Mouse (Mus musculus) stomach, embryonic 15.5 days (tissue): ENCODE results near the gene Prrx1. TPM values are rescaled to one million over a fixed set of nuclear protein-coding genes. Genes with fewer than 3 reads are reported as not detected.

Experiments
- ATAC-seq: fragments of 200-750 bp; cut with Nextera tagmentation; 2 replicates; pipeline ENCODE4 v1.8.0; 2017; ENCODE audit warnings: low read depth, moderate number of reproducible peaks, moderate TSS enrichment; ENCODE audit not compliant: insufficient read depth, low FRiP score
- H3K27ac ChIP-seq: fragments of 300-500 bp; sonication (generic); 2 replicates; pipeline ENCODE4 v1.5.1; 2015; ENCODE audit warnings: mild to moderate bottlenecking, inconsistent platforms
- H3K27me3 ChIP-seq: fragments of 300-500 bp; sonication (generic); replicated peaks from 2 replicates; pipeline ENCODE4 v1.6.1; 2015; ENCODE audit warnings: inconsistent platforms
- H3K36me3 ChIP-seq: fragments of 300-500 bp; sonication (generic); 2 replicates; pipeline ENCODE4 v1.6.1; 2015; ENCODE audit warnings: inconsistent platforms
- H3K4me1 ChIP-seq: fragments of 300-500 bp; sonication (generic); 2 replicates; pipeline ENCODE4 v1.6.1; 2015; ENCODE audit warnings: inconsistent platforms
- H3K4me2 ChIP-seq: fragments of 300-500 bp; sonication (generic); 2 replicates; pipeline ENCODE4 v1.6.1; 2015; ENCODE audit warnings: mild to moderate bottlenecking, inconsistent platforms
- H3K4me3 ChIP-seq: fragments of 300-500 bp; sonication (generic); replicated peaks from 2 replicates; pipeline ENCODE4 v1.5.1; 2015; ENCODE audit warnings: inconsistent platforms
- H3K9ac ChIP-seq: fragments of 300-500 bp; sonication (generic); 2 replicates; pipeline ENCODE4 v1.6.1; 2015; ENCODE audit warnings: inconsistent platforms
- H3K9me3 ChIP-seq: fragments of 300-500 bp; sonication (generic); 2 replicates; pipeline ENCODE4 v1.6.1; 2016; ENCODE audit warnings: inconsistent platforms
- WGBS: fragments of 180-500 bp; shearing (Covaris S2); methylation state at CpG from one replicate; pipeline ENCODE4 v1.1.7; 2015; 5-methylcytosine and 5-hydroxymethylcytosine counted together
- polyA plus RNA-seq: library from polyadenylated mRNA; unstranded; fragments of >200 nt; fragmentation: Nextera tagmentation; extraction: Ambion mirVana; gene quantifications from 2 replicates; pipeline ENCODE4 v1.2.1, GENCODE M21; 2015

Prrx1 gene
- polyA plus RNA-seq, 1 experiment from 2014 or later, result 6.4 TPM

DNA sequence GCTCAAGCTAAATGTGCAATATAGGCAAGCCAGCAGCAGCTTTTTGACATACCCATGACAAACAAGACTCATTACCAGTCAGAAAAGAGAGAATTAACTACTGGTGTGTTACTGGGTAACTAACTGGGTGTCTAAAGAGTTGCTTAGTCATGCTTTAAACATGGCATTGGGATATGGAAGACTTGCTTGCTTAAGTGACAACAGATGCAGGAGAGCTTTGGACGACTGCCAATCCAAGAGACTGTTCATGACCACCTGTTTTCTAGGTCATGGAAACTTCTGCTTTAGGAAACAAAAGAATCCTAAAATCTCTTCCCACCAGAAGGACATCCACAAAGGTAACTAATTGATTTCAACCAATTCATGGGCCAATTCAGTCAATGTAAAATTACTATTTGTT lies 61.7 kb downstream of the Prrx1 start:
- Histone ChIP-seq H3K36me3 (no peaks in the 10 kb centered on the region), H3K27me3 (no peaks in the 10 kb centered on the region), H3K9ac (no peak overlapping the region), H3K27ac (no peak overlapping the region), H3K4me2 (no peak overlapping the region), H3K4me1 (no peaks in the 10 kb centered on the region), H3K9me3 (no peaks in the 10 kb centered on the region), H3K4me3 (no peak overlapping the region)
- WGBS, result 61% methylated on average over 1 of the region's 1 CpGs
- no peak for ATAC-seq

DNA sequence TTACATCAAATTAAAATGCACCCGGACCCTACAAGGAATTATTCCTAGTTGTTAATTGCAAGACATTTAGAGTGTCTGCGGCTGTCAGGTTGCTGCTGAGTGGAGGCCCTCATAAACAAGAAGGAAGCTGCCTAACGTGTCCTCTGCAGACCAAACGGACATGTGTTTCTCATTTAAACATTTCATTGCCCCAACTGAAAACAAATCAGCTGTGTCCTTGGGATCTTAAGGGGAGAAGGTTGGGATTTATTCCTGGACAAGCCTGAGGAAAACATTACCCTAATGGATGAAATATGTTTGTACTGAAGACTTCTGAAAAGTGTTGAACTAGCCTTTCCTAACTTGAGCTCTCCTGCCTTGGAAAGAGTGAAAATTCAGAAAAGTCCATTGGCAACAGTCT lies 74.6 kb downstream of the Prrx1 start:
- 63% methylated on average over 4 of the region's 4 CpGs for WGBS
- H3K27me3 ChIP-seq, result no peaks in the 10 kb centered on the region
- no peak overlapping the region for H3K4me2 ChIP-seq
- ATAC-seq, result no peak
- no peaks in the 10 kb centered on the region for H3K9me3 ChIP-seq
- H3K36me3 ChIP-seq, result no peaks in the 10 kb centered on the region
- H3K4me1 ChIP-seq, result no peaks in the 10 kb centered on the region
- no peak overlapping the region for H3K9ac ChIP-seq
- no peak overlapping the region for H3K27ac ChIP-seq
- H3K4me3 ChIP-seq, result no peak overlapping the region

DNA sequence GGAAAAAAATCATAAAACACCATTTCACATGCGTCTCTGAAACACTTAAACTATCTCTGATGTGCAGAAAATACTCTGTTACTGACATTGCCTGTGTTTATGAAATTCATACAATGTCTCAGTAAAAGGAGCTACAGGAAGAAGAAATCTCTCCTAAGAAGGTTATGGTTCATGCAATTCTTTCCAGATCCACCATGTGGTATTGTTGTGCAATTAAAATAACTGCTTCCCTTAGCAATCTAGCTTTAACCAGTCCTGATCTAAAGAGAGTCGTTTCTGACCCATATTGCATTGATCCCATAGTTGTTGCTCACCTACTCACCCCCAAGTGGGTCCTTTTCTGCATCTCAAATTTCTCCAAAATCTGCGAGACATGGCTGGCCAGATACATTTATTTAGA lies 82.3 kb downstream of the Prrx1 start:
- no peak overlapping the region for H3K4me3 ChIP-seq
- no peaks in the 10 kb centered on the region for H3K4me1 ChIP-seq
- ATAC-seq, result no peak
- H3K27me3 ChIP-seq, result no peaks in the 10 kb centered on the region
- 71% methylated on average over 3 of the region's 3 CpGs for WGBS
- H3K36me3 ChIP-seq, result no peaks in the 10 kb centered on the region
- H3K4me2 ChIP-seq, result no peak overlapping the region
- no peak overlapping the region for H3K9ac ChIP-seq
- H3K27ac ChIP-seq, result no peak overlapping the region
- no peaks in the 10 kb centered on the region for H3K9me3 ChIP-seq

DNA sequence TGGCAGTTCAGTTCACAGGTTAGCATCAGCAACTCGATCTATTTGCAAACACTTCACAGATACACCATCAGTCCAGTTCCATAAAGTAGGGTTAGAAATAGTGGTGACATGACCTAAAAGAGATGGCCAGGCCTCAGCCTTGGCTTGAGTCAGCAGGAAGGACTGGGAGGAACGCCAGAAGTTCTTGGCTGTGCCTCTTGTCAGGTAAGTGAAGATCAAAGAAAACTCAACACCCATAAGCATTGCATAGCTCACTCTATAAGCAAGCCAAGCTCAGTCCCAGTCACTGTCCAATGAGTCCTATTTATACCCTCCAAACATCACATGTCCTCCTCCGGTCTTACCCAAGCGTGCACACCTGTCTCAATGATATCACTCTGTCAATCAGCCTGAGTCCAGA lies 87.2 kb downstream of the Prrx1 start:
- WGBS, result 83% methylated on average over 4 of the region's 4 CpGs
- no peaks in the 10 kb centered on the region for H3K36me3 ChIP-seq
- no peak overlapping the region for H3K27ac ChIP-seq
- H3K9ac ChIP-seq, result no peak overlapping the region
- no peaks in the 10 kb centered on the region for H3K27me3 ChIP-seq
- no peaks in the 10 kb centered on the region for H3K9me3 ChIP-seq
- H3K4me3 ChIP-seq, result no peak overlapping the region
- no peak for ATAC-seq
- H3K4me2 ChIP-seq, result no peak overlapping the region
- H3K4me1 ChIP-seq, result no peaks in the 10 kb centered on the region

DNA sequence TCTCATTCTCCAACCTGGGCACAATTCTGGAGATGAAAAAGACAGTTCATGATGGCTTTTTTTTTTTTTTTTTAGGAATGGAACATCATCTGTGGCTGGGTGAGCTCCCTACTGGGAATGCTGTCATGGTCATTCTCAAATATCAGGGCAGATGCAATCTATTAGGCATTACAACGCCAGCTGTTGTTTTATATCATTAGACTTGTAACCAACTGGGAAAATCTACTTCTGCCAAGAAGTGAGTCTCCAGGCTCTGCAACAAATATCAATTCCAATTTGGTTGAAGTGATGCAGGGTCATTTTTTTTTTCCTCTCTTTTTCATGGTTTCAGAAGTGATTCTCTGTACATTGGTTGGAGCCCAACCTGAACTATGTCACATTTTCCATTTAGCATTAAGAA lies 91.7 kb downstream of the Prrx1 start:
- H3K9ac ChIP-seq, result no peak overlapping the region
- H3K4me3 ChIP-seq, result no peak overlapping the region
- H3K27me3 ChIP-seq, result no peaks in the 10 kb centered on the region
- H3K27ac ChIP-seq, result no peak overlapping the region
- H3K36me3 ChIP-seq, result no peaks in the 10 kb centered on the region
- WGBS, result 76% methylated on average over 1 of the region's 1 CpGs
- H3K4me2 ChIP-seq, result no peak overlapping the region
- no peak for ATAC-seq
- no peaks in the 10 kb centered on the region for H3K9me3 ChIP-seq
- no peaks in the 10 kb centered on the region for H3K4me1 ChIP-seq

DNA sequence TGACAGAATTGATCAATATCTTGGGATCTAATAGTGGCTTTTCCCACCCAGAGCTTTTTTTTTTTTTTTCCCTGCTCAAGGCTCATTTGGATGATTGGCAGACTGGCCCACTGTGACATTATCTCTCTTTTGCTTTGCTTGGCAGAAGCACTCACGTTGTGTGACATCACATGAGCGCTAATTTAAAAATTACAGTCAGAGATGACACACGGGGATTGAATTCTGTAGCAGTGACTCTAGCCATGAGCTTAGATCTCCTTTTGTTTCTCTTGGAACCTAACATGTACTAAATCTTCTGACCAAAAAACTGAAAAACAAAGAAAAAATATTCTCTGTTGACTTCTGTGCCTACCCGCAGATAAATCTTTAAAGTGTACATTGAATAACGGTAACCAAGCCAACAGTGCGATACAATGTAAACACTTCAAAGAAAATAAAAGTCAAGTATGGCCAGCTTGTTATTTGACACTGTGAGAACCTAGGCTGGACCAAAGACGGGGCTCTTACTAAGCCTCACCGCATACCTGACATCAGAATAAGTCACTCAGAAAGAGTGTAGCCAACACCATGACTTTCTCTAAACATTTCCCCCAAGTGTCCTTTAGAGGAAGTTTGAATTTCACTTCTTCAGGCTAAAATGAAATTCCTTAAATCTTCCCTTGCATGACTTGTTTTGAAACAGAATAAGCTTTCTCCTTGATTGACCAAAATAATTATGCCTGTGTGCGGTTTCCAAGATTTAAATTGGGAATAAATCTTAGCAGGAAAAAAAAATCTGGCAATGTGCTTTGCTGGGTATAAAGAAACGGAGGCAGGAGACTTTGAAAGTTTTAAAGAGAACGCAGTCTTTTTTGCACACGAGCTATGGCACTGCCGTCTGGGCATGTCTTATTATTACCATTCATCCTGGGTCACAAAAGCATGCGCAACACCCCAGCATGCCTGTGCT lies 104.3 kb downstream of the Prrx1 start:
- Histone ChIP-seq H3K27ac (no peak overlapping the region), H3K9me3 (no peaks in the 10 kb centered on the region), H3K36me3 (no peaks in the 10 kb centered on the region), H3K4me3 (no peak overlapping the region), H3K9ac (no peak overlapping the region), H3K4me2 (no peak overlapping the region), H3K4me1 (no peaks in the 10 kb centered on the region), H3K27me3 (no peaks in the 10 kb centered on the region)
- 52% methylated on average over 14 of the region's 14 CpGs for WGBS
- no peak for ATAC-seq

DNA sequence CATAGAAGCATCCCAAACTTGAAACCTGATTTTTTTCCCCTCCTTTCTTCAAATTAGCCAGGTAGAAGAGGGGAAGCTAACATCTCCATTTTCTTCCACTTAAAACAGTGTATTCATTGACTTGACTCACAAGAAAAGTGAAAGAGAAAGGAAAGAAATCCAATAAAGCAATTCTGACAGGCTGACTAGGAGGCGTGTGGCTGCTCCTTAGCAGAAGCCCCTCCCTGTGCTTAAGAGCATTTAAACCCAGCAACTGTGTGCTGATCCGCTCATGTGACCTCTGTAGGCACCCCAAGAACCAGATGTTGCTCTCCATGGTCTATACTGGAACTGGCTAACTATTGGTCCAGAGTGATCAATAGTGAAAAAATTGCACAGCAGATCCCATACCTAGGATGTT lies 114.7 kb downstream of the Prrx1 start:
- no peaks in the 10 kb centered on the region for H3K9me3 ChIP-seq
- H3K27ac ChIP-seq, result no peak overlapping the region
- no peak for ATAC-seq
- 68% methylated on average over 2 of the region's 2 CpGs for WGBS
- H3K36me3 ChIP-seq, result no peaks in the 10 kb centered on the region
- H3K27me3 ChIP-seq, result no peaks in the 10 kb centered on the region
- no peak overlapping the region for H3K4me2 ChIP-seq
- H3K9ac ChIP-seq, result no peak overlapping the region
- H3K4me1 ChIP-seq, result no peaks in the 10 kb centered on the region
- H3K4me3 ChIP-seq, result no peak overlapping the region

DNA sequence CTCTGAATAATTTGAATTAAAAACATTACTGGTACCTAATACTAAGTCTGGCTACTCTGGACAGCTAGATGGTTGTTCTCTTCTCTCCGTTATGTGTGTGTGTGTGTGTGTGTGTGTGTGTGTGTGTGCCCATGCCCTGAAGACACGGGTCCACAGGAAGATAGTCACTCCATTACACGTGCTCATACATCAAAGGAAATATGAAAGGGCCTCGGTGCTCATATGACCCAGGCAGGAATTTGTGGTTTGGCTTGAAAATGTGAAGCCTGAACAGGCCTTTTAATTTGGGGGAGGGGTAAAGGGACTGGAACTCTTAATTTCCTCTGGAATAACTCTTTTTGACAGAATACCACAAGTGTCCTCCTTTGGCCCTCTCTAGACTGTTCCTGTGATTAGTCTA lies 115.5 kb downstream of the Prrx1 start:
- H3K4me2 ChIP-seq, result no peak overlapping the region
- no peak overlapping the region for H3K4me3 ChIP-seq
- no peaks in the 10 kb centered on the region for H3K4me1 ChIP-seq
- WGBS, result 58% methylated on average over 4 of the region's 4 CpGs
- H3K9me3 ChIP-seq, result no peaks in the 10 kb centered on the region
- no peaks in the 10 kb centered on the region for H3K27me3 ChIP-seq
- ATAC-seq, result no peak
- H3K9ac ChIP-seq, result no peak overlapping the region
- no peaks in the 10 kb centered on the region for H3K36me3 ChIP-seq
- H3K27ac ChIP-seq, result no peak overlapping the region

Other genes starting within 250 kb of the Prrx1 start
- gene Mroh9, start 228.0 kb downstream of the Prrx1 start, polyA plus RNA-seq, result not detected in 2 replicates
- 17.3 and 19.7 TPM in 2 replicates for gene Gorab, start 90.0 kb upstream of the Prrx1 start, polyA plus RNA-seq